Mouse (Mus musculus): ENCODE measurements around the gene Bace2. TPM values are rescaled to one million over a fixed set of nuclear protein-coding genes. Genes with fewer than 3 reads are reported as not detected.

Bace2 gene
- not detected in 2 replicates for polyA plus RNA-seq (2012; ENCODE audit: insufficient read depth, low replicate concordance)

DNA sequence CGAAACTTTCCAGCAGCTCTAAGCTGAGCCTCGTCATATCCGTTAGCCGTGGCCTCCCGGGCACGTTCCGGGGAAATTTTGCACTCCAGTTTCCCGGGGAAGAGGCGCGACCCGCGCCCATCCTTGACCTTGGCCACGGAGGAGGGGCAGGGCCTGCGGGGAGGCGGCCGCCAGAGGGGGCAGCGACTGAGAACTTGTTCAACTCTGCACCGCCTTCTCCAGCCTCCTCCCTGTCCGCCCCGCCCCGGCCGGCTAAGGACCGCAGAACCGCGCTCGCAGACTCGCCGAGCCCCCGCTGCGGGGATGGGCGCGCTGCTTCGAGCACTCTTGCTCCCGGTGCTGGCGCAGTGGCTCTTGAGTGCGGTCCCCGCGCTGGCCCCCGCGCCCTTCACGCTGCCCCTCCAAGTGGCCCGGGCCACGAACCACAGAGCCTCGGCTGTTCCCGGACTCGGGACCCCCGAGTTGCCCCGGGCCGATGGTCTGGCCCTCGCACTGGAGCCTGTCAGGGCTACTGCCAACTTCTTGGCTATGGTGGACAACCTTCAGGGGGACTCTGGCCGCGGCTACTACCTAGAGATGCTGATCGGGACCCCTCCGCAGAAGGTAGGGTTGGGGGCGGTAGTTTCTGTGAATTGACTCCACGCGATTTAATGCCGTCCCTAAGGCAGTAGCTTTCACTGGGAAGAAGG lies at the start of gene Bace2:
TSS of gene Bace2 (plus strand) at position 244 of the 689 bp plus-strand sequence.
- no peaks in the 10 kb centered on the region for H3K36me3 ChIP-seq (replicated peaks; ENCODE audit: low read length)
- H3K27me3 ChIP-seq (replicated peaks): peaks cover 70% of the 10 kb centered on the region
- peaks cover 17% of the 10 kb centered on the region for H3K4me1 ChIP-seq
- TF ChIP-seq GATA1 (IDR thresholded peaks at IDR 0.05; ENCODE audit: borderline replicate concordance, low read length) (no peak), FLI1 (IDR thresholded peaks at IDR 0.05; ENCODE audit: low read length) (no peak)
- peak within 1 kb of the TSS; percentile 88 for H3K4me3 ChIP-seq (replicated peaks)
- no peaks in the 10 kb centered on the region for H3K9me3 ChIP-seq

DNA sequence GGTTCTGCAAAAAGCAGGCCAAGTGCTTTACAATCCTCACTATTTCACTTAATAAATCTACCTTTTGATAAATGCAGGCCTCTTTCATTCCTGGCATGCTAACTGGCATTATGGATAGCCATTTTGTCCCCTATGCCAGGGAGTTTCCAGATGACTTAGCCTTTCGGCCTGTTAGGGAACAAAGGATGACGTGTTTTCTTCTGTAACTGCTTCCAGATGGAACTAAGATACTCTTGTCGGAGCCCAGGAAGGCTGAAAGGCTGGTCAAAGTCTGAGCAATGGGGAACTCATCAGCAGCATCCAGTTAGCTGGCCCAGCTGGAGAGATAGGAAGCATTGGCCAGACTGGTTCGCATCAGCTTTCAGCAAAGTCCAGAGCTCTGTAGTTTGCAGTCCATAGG lies 48.9 kb upstream of the Bace2 start:
- H3K4me1 ChIP-seq: peaks cover 43% of the 10 kb centered on the region
- H3K4me3 ChIP-seq (replicated peaks): no peak overlapping the region
- TF ChIP-seq FLI1 (IDR thresholded peaks at IDR 0.05; ENCODE audit: low read length): no peak
- TF ChIP-seq GATA1 (IDR thresholded peaks at IDR 0.05; ENCODE audit: borderline replicate concordance, low read length): no peak
- no peaks in the 10 kb centered on the region for H3K27me3 ChIP-seq (replicated peaks)
- peaks cover 10% of the 10 kb centered on the region for H3K36me3 ChIP-seq (replicated peaks; ENCODE audit: low read length)
- peaks cover 22% of the 10 kb centered on the region for H3K9me3 ChIP-seq

DNA sequence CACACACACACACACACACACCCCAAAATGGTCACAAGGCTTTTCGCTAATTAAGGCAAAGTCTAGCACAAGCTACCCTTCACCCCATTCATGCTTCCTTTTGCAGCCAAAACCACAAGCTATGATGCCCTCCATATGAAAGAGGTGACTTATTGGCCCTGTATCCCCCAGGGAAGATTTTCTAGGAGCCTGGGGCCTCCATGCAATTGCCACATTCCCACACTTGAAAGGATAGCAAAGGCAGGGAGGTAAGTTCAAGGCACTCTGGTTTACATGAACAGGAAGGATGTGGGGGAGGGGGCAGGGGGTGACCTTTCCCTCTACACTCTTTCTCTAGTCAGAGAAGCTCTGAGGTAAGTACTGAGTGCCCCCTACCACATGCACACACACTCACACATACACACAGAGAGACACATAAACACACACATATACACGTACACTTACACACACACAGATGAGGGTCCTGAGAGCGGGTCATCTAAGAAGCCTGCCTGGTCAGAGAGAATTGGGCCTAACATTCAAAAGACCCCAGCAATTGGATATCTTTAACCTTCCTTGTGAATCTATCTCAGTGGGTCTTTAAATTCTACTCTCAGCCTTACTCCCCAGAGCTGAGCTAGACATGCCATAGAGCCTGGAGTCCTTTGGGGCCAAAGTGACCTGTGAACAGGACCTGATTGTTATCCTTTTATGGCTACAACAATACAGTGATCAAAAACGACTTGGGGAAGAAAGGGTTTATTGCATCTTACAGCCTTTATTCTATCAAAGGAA lies 46.6 kb upstream of the Bace2 start:
- TF ChIP-seq FLI1 (IDR thresholded peaks at IDR 0.05; ENCODE audit: low read length) (no peak), GATA1 (IDR thresholded peaks at IDR 0.05; ENCODE audit: borderline replicate concordance, low read length) (no peak)
- Histone ChIP-seq H3K9me3 (peaks cover 17% of the 10 kb centered on the region), H3K36me3 (replicated peaks; ENCODE audit: low read length) (peaks cover 9% of the 10 kb centered on the region), H3K4me3 (replicated peaks) (no peak overlapping the region), H3K27me3 (replicated peaks) (peaks cover 3% of the 10 kb centered on the region), H3K4me1 (peaks cover 57% of the 10 kb centered on the region)

DNA sequence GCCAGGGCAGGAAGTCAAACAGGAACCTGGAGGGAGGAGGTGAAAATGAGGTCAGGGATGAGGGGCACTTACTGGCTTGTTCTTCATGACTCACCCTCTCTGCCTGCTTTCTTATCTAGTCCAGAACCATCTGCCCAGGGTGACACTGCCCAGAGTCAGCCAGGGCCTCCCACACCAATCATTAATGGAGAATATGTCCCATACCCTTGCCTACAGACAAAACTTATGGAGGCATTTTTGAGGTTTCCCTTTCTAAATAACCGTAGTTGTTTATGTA lies 46.0 kb upstream of the Bace2 start:
- peaks cover 12% of the 10 kb centered on the region for H3K9me3 ChIP-seq
- H3K4me3 ChIP-seq (replicated peaks): peak overlapping the region; percentile 50
- peaks cover 4% of the 10 kb centered on the region for H3K36me3 ChIP-seq (replicated peaks; ENCODE audit: low read length)
- no peak for TF ChIP-seq FLI1 (IDR thresholded peaks at IDR 0.05; ENCODE audit: low read length)
- TF ChIP-seq GATA1 (IDR thresholded peaks at IDR 0.05; ENCODE audit: borderline replicate concordance, low read length): no peak; the same call in 2 of the 3 replicates
- peaks cover 56% of the 10 kb centered on the region for H3K4me1 ChIP-seq
- peaks cover 3% of the 10 kb centered on the region for H3K27me3 ChIP-seq (replicated peaks)

DNA sequence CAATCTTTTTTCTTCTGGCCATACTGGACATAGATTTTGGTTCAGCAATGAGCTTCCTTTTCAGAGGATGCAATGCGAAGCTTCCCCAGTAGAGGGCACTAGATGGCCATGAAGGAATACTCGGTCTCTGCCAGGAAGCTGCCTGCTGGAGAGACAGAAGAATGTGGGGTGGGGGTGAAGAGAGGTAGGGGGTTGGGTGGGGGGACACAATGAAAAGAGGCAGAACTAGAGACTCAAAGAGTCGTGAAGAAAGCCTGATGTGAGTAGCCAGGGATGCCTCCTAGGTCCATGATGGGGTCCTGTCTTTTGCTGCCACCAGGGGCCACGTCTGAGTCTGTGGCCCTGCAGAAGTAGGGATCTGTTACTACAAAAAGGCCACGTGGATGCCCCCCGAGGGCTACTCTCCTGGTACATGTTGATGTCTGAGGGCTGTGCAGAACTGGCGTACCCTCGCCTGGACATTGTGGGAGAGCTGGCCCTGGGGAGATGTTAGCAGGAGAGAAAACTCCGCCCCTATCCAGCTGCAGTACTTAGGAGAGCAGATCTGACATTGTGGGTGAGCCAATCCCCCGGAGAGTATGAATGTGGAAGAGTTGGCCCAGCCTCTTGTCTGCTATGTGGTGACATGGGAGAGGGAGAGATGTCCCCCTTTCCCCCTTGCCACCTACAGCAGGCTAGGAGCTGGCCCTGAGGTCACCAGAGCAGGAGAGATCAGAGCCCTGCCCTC lies 43.4 kb upstream of the Bace2 start:
- peaks cover 54% of the 10 kb centered on the region for H3K4me1 ChIP-seq
- H3K4me3 ChIP-seq (replicated peaks): no peak overlapping the region
- H3K27me3 ChIP-seq (replicated peaks): peaks cover 12% of the 10 kb centered on the region
- H3K36me3 ChIP-seq (replicated peaks; ENCODE audit: low read length): no peaks in the 10 kb centered on the region
- peaks cover 15% of the 10 kb centered on the region for H3K9me3 ChIP-seq
- TF ChIP-seq GATA1 (IDR thresholded peaks at IDR 0.05; ENCODE audit: borderline replicate concordance, low read length) (no peak), FLI1 (IDR thresholded peaks at IDR 0.05; ENCODE audit: low read length) (no peak)

DNA sequence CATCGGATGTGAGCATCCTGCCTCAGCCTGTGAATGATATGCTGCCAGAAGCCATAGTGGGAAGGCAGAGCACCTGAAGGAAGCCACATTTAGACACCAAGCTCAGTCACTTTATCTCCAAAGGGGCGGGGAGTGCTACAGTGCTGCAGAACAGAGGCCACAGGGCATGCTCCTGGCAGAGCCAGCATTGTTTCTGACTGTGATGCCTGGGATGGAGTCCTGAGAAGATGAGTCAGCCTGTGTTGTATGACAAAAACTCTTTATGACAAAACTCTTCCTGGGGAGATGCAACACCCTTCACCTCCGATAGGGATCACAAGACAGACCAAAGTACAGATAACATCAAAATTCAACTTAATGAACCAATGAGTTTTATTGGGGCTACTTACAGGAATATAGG lies 35.0 kb upstream of the Bace2 start:
- H3K27me3 ChIP-seq (replicated peaks): peaks cover 32% of the 10 kb centered on the region
- TF ChIP-seq FLI1 (IDR thresholded peaks at IDR 0.05; ENCODE audit: low read length) (no peak), GATA1 (IDR thresholded peaks at IDR 0.05; ENCODE audit: borderline replicate concordance, low read length) (no peak)
- H3K36me3 ChIP-seq (replicated peaks; ENCODE audit: low read length): no peaks in the 10 kb centered on the region
- peaks cover 16% of the 10 kb centered on the region for H3K9me3 ChIP-seq
- H3K4me3 ChIP-seq (replicated peaks): no peak overlapping the region
- H3K4me1 ChIP-seq: peaks cover 13% of the 10 kb centered on the region

DNA sequence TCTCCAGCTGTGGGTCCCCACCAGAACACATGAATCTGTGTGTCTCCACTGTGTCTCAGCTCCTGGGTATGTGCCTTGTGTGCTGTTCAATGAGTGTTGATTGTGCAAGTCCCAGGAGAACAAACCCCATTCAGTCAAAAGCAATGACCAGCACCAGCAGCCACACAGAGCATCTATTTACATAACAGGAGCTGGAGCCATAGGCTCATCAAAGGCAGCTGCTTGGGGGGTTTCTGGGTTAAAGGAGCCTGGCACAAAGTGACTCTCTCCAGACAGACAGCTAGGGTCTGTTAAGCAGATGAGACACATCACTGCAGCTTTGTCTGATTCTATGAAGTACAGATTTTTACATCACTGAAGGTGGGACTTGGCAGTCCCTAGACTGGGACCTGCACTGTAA lies 33.9 kb upstream of the Bace2 start:
- no peaks in the 10 kb centered on the region for H3K36me3 ChIP-seq (replicated peaks; ENCODE audit: low read length)
- H3K27me3 ChIP-seq (replicated peaks): peaks cover 32% of the 10 kb centered on the region
- no peak for TF ChIP-seq GATA1 (IDR thresholded peaks at IDR 0.05; ENCODE audit: borderline replicate concordance, low read length)
- no peak for TF ChIP-seq FLI1 (IDR thresholded peaks at IDR 0.05; ENCODE audit: low read length)
- peaks cover 13% of the 10 kb centered on the region for H3K4me1 ChIP-seq
- no peak overlapping the region for H3K4me3 ChIP-seq (replicated peaks)
- peaks cover 9% of the 10 kb centered on the region for H3K9me3 ChIP-seq

DNA sequence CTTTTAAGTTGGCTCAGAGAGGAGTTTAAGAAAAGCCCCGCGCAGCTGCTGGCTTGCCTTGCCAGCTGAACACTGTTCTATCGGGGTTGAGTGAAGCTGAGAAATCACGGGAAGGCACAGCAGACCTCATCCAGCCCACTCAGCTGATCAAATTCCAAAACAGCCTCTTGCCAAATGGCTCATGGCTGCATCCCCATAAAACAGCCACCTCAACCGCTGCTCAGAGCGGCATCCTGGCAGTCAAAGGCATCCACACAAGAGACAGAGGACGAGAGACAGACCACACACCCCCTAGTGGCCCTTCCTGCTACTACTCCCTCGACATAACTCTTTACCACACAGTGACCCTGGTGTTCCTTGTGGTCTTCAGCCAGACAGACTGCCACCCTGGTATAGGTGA lies 30.6 kb upstream of the Bace2 start:
- peaks cover 13% of the 10 kb centered on the region for H3K4me1 ChIP-seq
- H3K27me3 ChIP-seq (replicated peaks): peaks cover 45% of the 10 kb centered on the region
- no peak overlapping the region for H3K4me3 ChIP-seq (replicated peaks)
- TF ChIP-seq GATA1 (IDR thresholded peaks at IDR 0.05; ENCODE audit: borderline replicate concordance, low read length) (no peak), FLI1 (IDR thresholded peaks at IDR 0.05; ENCODE audit: low read length) (no peak)
- no peaks in the 10 kb centered on the region for H3K36me3 ChIP-seq (replicated peaks; ENCODE audit: low read length)
- peaks cover 7% of the 10 kb centered on the region for H3K9me3 ChIP-seq

DNA sequence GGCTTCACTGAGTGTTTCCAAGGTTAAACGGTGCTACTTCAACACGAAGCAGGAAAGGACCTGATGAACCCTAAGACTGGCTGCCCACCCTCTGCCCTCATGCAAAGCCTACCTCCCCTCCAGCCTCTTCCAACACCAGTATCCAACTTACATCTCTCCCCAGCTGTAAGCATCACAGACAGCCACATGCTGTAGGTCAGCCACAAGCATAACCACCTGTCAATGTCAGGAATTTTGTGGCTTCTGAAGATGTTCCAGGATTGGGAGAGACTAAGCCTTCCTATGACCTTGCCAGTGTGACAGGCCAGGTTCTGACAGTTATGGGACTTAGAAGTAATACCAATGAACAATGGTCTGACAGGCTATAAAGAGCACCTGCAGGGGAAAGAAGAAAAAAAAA lies 27.9 kb upstream of the Bace2 start:
- Histone ChIP-seq H3K27me3 (replicated peaks) (peaks cover 39% of the 10 kb centered on the region), H3K4me3 (replicated peaks) (no peak overlapping the region), H3K4me1 (peaks cover 7% of the 10 kb centered on the region), H3K9me3 (no peaks in the 10 kb centered on the region), H3K36me3 (replicated peaks; ENCODE audit: low read length) (no peaks in the 10 kb centered on the region)
- TF ChIP-seq GATA1 (IDR thresholded peaks at IDR 0.05; ENCODE audit: borderline replicate concordance, low read length) (no peak), FLI1 (IDR thresholded peaks at IDR 0.05; ENCODE audit: low read length) (no peak)

DNA sequence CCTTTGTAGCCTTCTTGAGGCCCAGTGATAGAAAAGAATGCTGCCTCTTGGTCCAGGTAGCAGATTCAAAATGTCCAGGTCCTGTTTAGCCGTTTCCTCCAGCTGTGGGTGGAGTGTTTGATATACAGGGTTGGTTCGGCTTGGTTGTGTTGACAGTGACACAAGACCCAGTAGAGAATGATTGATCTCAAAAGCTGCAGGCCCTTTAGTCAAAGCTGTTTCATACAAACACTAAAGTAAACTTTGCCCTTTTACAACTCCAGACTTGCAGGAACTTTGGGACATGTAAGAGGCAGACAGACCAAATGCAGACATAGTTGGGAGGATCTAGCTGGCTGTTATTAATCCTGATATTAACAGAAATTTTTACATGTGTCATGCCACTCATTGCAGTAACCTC lies 3.5 kb upstream of the Bace2 start:
- Histone ChIP-seq H3K9me3 (no peaks in the 10 kb centered on the region), H3K27me3 (replicated peaks) (peaks cover 38% of the 10 kb centered on the region), H3K4me3 (replicated peaks) (no peak overlapping the region), H3K4me1 (peaks cover 17% of the 10 kb centered on the region), H3K36me3 (replicated peaks; ENCODE audit: low read length) (no peaks in the 10 kb centered on the region)
- TF ChIP-seq FLI1 (IDR thresholded peaks at IDR 0.05; ENCODE audit: low read length) (no peak), GATA1 (IDR thresholded peaks at IDR 0.05; ENCODE audit: borderline replicate concordance, low read length) (no peak)

Data from megakaryocyte, embryonic 14.5 days (primary cell).